Mouse (Mus musculus) frontal cortex, adult (tissue): ENCODE measurements around the gene Fxyd3.
A peak's percentile ranks its signal among the peaks of the same experiment; 100 is the strongest.

Experiments
- ATAC-seq: cut with Nextera tagmentation; 2 replicates; pipeline ENCODE4 v1.9.2; 2017; ENCODE audit warnings: mild to moderate bottlenecking, moderate library complexity, mixed read lengths; ENCODE audit not compliant: low TSS enrichment

The Fxyd3 gene

GRCm38 (mm10) chr7:31072326-31072725 is 4.2 kb downstream of the Fxyd3 start:
- ATAC-seq, result no peak

- no peak for ATAC-seq
Measured at GRCm38 (mm10) chr7:31070324-31070723, 6.2 kb downstream of the Fxyd3 start.

GRCm38 (mm10) chr7:31069491-31069890 is 7.0 kb downstream of the Fxyd3 start:
- ATAC-seq, result no peak

GRCm38 (mm10) chr7:31067836-31068235 is 8.7 kb downstream of the Fxyd3 start:
- peak; percentile 39; the same call in 1 of the 2 replicates for ATAC-seq

GRCm38 (mm10) chr7:31063074-31063560 is 13.4 kb downstream of the Fxyd3 start:
- no peak for ATAC-seq

- no peak for ATAC-seq
Measured at GRCm38 (mm10) chr7:31060621-31061010, 15.9 kb downstream of the Fxyd3 start.

- no peak for ATAC-seq
Measured at GRCm38 (mm10) chr7:31059919-31060620, 16.4 kb downstream of the Fxyd3 start.

GRCm38 (mm10) chr7:31059108-31059507 is 17.4 kb downstream of the Fxyd3 start, which contains the start of gene Lgi4:
Gene Lgi4, plus strand, starts transcription at chr7:31059342.
- peak; percentile 71 for ATAC-seq

- ATAC-seq, result no peak
Measured at GRCm38 (mm10) chr7:31058211-31058610, 18.3 kb downstream of the Fxyd3 start.

GRCm38 (mm10) chr7:31057730-31058129 is 18.8 kb downstream of the Fxyd3 start:
- ATAC-seq, result no peak

- no peak for ATAC-seq
Measured at GRCm38 (mm10) chr7:31057071-31057470, 19.4 kb downstream of the Fxyd3 start, which contains the start of gene Fxyd1. Gene Fxyd1, minus strand, starts transcription at chr7:31057199.

GRCm38 (mm10) chr7:31056448-31056847 is 20.1 kb downstream of the Fxyd3 start:
- ATAC-seq, result no peak

- ATAC-seq, result no peak
Measured at GRCm38 (mm10) chr7:31055883-31056282, 20.6 kb downstream of the Fxyd3 start.

GRCm38 (mm10) chr7:31055354-31055824 is 21.1 kb downstream of the Fxyd3 start:
- no peak for ATAC-seq

GRCm38 (mm10) chr7:31054661-31055320 is 21.7 kb downstream of the Fxyd3 start:
- no peak for ATAC-seq

GRCm38 (mm10) chr7:31053882-31054447 is 22.5 kb downstream of the Fxyd3 start:
- no peak for ATAC-seq

GRCm38 (mm10) chr7:31052636-31053434 is 23.7 kb downstream of the Fxyd3 start:
- ATAC-seq, result peak; percentile 46

GRCm38 (mm10) chr7:31052251-31052635 is 24.3 kb downstream of the Fxyd3 start:
- ATAC-seq, result no peak

- peak; percentile 1; the same call in 1 of the 2 replicates for ATAC-seq
Measured at GRCm38 (mm10) chr7:31051321-31052021, 25.0 kb downstream of the Fxyd3 start, which contains the start of gene Fxyd7. Gene Fxyd7, minus strand, starts transcription at chr7:31051467.

GRCm38 (mm10) chr7:31050921-31051320 is 25.6 kb downstream of the Fxyd3 start:
- ATAC-seq, result peak; percentile 21

GRCm38 (mm10) chr7:31050487-31050886 is 26.0 kb downstream of the Fxyd3 start:
- ATAC-seq, result no peak
